Mouse (Mus musculus) hematopoietic multipotent progenitor cell, adult 10-12 weeks (in vitro differentiated cells): ENCODE measurements around the gene Hcrtr2. TPM values are rescaled to one million over a fixed set of nuclear protein-coding genes. Genes with fewer than 3 reads are reported as not detected.

Experiments
- polyA plus RNA-seq: library from polyadenylated mRNA; stranded (reverse); fragments of >175 nt; gene quantifications from 2 replicates; pipeline ENCODE4 v1.2.3, GENCODE M21; 2012; ENCODE audit warnings: low replicate concordance

Hcrtr2 gene
- 0.11 TPM in 1 of 2 replicates, not detected in the other for polyA plus RNA-seq

GRCm38 (mm10) chr9:76323756-76324155 is at the start of gene Hcrtr2:
Hcrtr2 (minus strand) TSS chr9:76323856.

GRCm38 (mm10) chr9:76213557-76213956 is 110.1 kb downstream of the Hcrtr2 start, which contains the start of gene Gfral:
Gfral (minus strand) TSS chr9:76213657.

Other genes with a start within 250 kb of the Hcrtr2 start
- not detected in 2 replicates for gene Gfral, start 110.2 kb downstream of the Hcrtr2 start, polyA plus RNA-seq
- not detected in 2 replicates for gene Fam83b, start 243.3 kb upstream of the Hcrtr2 start, polyA plus RNA-seq